Mouse (Mus musculus) olfactory bulb, adult 2 months (tissue): Measurements from ENCODE around the gene Phgdh. TPM values are rescaled to one million over a fixed set of nuclear protein-coding genes. Genes with fewer than 3 reads are reported as not detected.

Experiments
- H3K27ac ChIP-seq: fragments of 200-500 bp; 2 replicates; pipeline ENCODE4 v1.5.1; 2012; ENCODE audit warnings: low read depth, low read length; ENCODE audit not compliant: insufficient read depth
- H3K4me1 ChIP-seq: fragments of 200-500 bp; 2 replicates; pipeline ENCODE4 v1.6.1; 2012; ENCODE audit warnings: low read length; ENCODE audit not compliant: control insufficient read depth, insufficient read depth
- H3K4me3 ChIP-seq: fragments of 200-500 bp; 2 replicates; pipeline ENCODE4 v1.5.1; 2012; ENCODE audit warnings: mild to moderate bottlenecking, low read depth, low read length, moderate library complexity; ENCODE audit not compliant: insufficient read depth
- CTCF ChIP-seq: fragments of 200-500 bp; IDR thresholded peaks from 2 replicates; pipeline ENCODE4 v1.5.1; 2012; ENCODE audit warnings: low read depth, mild to moderate bottlenecking, low read length, moderate library complexity; ENCODE audit not compliant: insufficient read depth
- POLR2A ChIP-seq: fragments of 200-500 bp; IDR thresholded peaks from 2 replicates; pipeline ENCODE4 v1.6.1; 2012; ENCODE audit warnings: mild to moderate bottlenecking, low read depth, low read length, moderate library complexity; ENCODE audit not compliant: insufficient read depth
- WGBS: fragments of 180-500 bp; shearing (Covaris S2); methylation state at CpG from one replicate; pipeline ENCODE4 v1.1.7; 2018; 5-methylcytosine and 5-hydroxymethylcytosine counted together
- polyA plus RNA-seq: library from polyadenylated mRNA; stranded (reverse); fragments of >200 nt; gene quantifications from 2 replicates; pipeline ENCODE4 v1.2.4, GENCODE M21; 2012; ENCODE audit warnings: low replicate concordance; ENCODE audit not compliant: missing spikeins, insufficient read depth, insufficient read length

Gene Phgdh
- polyA plus RNA-seq, 1 experiment: not detected

- 89% methylated on average over 5 of the region's 5 CpGs for WGBS
- H3K27ac ChIP-seq: no peak overlapping the region
- TF ChIP-seq CTCF (no peak), POLR2A (no peak)
- no peak overlapping the region for H3K4me3 ChIP-seq
- no peaks in the 10 kb centered on the region for H3K4me1 ChIP-seq
Observed at GRCm38 (mm10) chr3:98374980-98375379, 35.2 kb upstream of the Phgdh start.

GRCm38 (mm10) chr3:98374062-98374719, 34.4 kb upstream of the Phgdh start:
- H3K27ac ChIP-seq: no peak overlapping the region
- 46% methylated on average over 3 of the region's 3 CpGs for WGBS
- TF ChIP-seq POLR2A (no peak), CTCF (no peak)
- no peak overlapping the region for H3K4me3 ChIP-seq
- no peaks in the 10 kb centered on the region for H3K4me1 ChIP-seq

- 76% methylated on average over 2 of the region's 2 CpGs for WGBS
- Histone ChIP-seq H3K4me3 (no peak overlapping the region), H3K4me1 (no peaks in the 10 kb centered on the region), H3K27ac (no peak overlapping the region)
- TF ChIP-seq POLR2A (no peak), CTCF (no peak)
Observed at GRCm38 (mm10) chr3:98368776-98369175, 29.0 kb upstream of the Phgdh start.

GRCm38 (mm10) chr3:98368283-98368682, 28.5 kb upstream of the Phgdh start:
- H3K4me3 ChIP-seq: no peak overlapping the region
- 64% methylated on average over 4 of the region's 4 CpGs for WGBS
- H3K4me1 ChIP-seq: no peaks in the 10 kb centered on the region
- no peak overlapping the region for H3K27ac ChIP-seq
- TF ChIP-seq POLR2A (no peak), CTCF (no peak)

- 82% methylated on average over 4 of the region's 4 CpGs for WGBS
- H3K4me3 ChIP-seq: no peak overlapping the region
- no peak overlapping the region for H3K27ac ChIP-seq
- TF ChIP-seq CTCF: no peak
- TF ChIP-seq POLR2A: no peak
- no peaks in the 10 kb centered on the region for H3K4me1 ChIP-seq
Observed at GRCm38 (mm10) chr3:98366823-98367222, 27.0 kb upstream of the Phgdh start.

- Histone ChIP-seq H3K27ac (no peak overlapping the region), H3K4me3 (no peak overlapping the region), H3K4me1 (no peaks in the 10 kb centered on the region)
- 93% methylated on average over 3 of the region's 3 CpGs for WGBS
- TF ChIP-seq POLR2A: no peak
Observed at GRCm38 (mm10) chr3:98366086-98366485, 26.3 kb upstream of the Phgdh start.

- no peak overlapping the region for H3K27ac ChIP-seq
- WGBS: 30% methylated on average over 2 of the region's 2 CpGs
- no peaks in the 10 kb centered on the region for H3K4me1 ChIP-seq
- no peak overlapping the region for H3K4me3 ChIP-seq
- peak; percentile 24; the same call in 1 of the 2 replicates for TF ChIP-seq CTCF
- TF ChIP-seq POLR2A: no peak
Observed at GRCm38 (mm10) chr3:98362753-98363152, 23.0 kb upstream of the Phgdh start.

- Histone ChIP-seq H3K4me1 (no peaks in the 10 kb centered on the region), H3K27ac (no peak overlapping the region), H3K4me3 (no peak overlapping the region)
- TF ChIP-seq CTCF (no peak), POLR2A (no peak)
- WGBS: 88% methylated on average over 3 of the region's 3 CpGs
Observed at GRCm38 (mm10) chr3:98356632-98357370, 17.0 kb upstream of the Phgdh start.

GRCm38 (mm10) chr3:98356026-98356365, 16.2 kb upstream of the Phgdh start:
- WGBS: 78% methylated on average over 6 of the region's 6 CpGs
- H3K27ac ChIP-seq: no peak overlapping the region
- H3K4me1 ChIP-seq: no peaks in the 10 kb centered on the region
- no peak overlapping the region for H3K4me3 ChIP-seq
- TF ChIP-seq CTCF: no peak
- no peak for TF ChIP-seq POLR2A
